Mouse (Mus musculus) layer of hippocampus, adult 11-12 months (tissue): ENCODE data around the gene Olfr716.
"Not testable (repeated sequence)": the region's sequence is repeated elsewhere in the genome, so short reads cannot be mapped to it uniquely, and the experiment has no call there.

Source experiments
- DNase-seq: peaks from one replicate; pipeline ENCODE4 v3.0.0; 2022; ENCODE audit warnings: low spot score

The Olfr716 gene

GRCm38 (mm10) chr7:107138027-107138426 is at the start of gene Olfr716:
Olfr716 (plus strand) TSS chr7:107138327.
- not testable (repeated sequence) for DNase-seq

- no peak for DNase-seq
Measured at GRCm38 (mm10) chr7:107092920-107093319, 45.2 kb upstream of the Olfr716 start, which contains the start of gene Olfr17. Olfr17 (plus strand) TSS chr7:107093220.

GRCm38 (mm10) chr7:107110269-107110668 is 27.9 kb upstream of the Olfr716 start, which contains the start of gene Olfr715b:
Olfr715b (minus strand) TSS chr7:107110369.
- not testable (repeated sequence) for DNase-seq

GRCm38 (mm10) chr7:107130983-107131382 is 7.1 kb upstream of the Olfr716 start, which contains the start of gene Olfr715:
Olfr715 (minus strand) TSS chr7:107131083.
- not testable (repeated sequence) for DNase-seq

GRCm38 (mm10) chr7:107166690-107167089 is 28.6 kb downstream of the Olfr716 start, which contains the start of gene Nlrp14:
Nlrp14 (plus strand) TSS chr7:107166990.
- DNase-seq = no peak

GRCm38 (mm10) chr7:107180406-107180805 is 42.3 kb downstream of the Olfr716 start:
- DNase-seq = no peak
